Mouse (Mus musculus): Measurements from ENCODE around the gene Dguok. TPM values are rescaled to one million over a fixed set of nuclear protein-coding genes. Genes with fewer than 3 reads are reported as not detected.

Gene Dguok
- total RNA-seq, 4 experiments from 2014 or later = 46.1 to 62.6 (median 54.7) TPM

- DNase-seq = no peak
Measured at GRCm38 (mm10) chr6:83455328-83456130, 51.2 kb downstream of the Dguok start.

- DNase-seq = no peak
Measured at GRCm38 (mm10) chr6:83453706-83454105, 53.1 kb downstream of the Dguok start.

- no peak for DNase-seq
Measured at GRCm38 (mm10) chr6:83450451-83451303, 56.1 kb downstream of the Dguok start.

GRCm38 (mm10) chr6:83449440-83449839 is 57.3 kb downstream of the Dguok start:
- no peak for DNase-seq

- DNase-seq = no peak
Measured at GRCm38 (mm10) chr6:83448911-83449310, 57.9 kb downstream of the Dguok start.

- DNase-seq = no peak
Measured at GRCm38 (mm10) chr6:83447031-83447430, 59.7 kb downstream of the Dguok start.

GRCm38 (mm10) chr6:83445796-83446195 is 61.0 kb downstream of the Dguok start:
- DNase-seq = no peak

GRCm38 (mm10) chr6:83443441-83444340 is 63.1 kb downstream of the Dguok start:
- DNase-seq = peak; percentile 72

- peak; percentile 47 for DNase-seq
Measured at GRCm38 (mm10) chr6:83442639-83443038, 64.1 kb downstream of the Dguok start.

- DNase-seq = peak; percentile 88
Measured at GRCm38 (mm10) chr6:83441259-83442061, 65.3 kb downstream of the Dguok start.

GRCm38 (mm10) chr6:83440510-83441258 is 66.1 kb downstream of the Dguok start:
- peak; percentile 49 for DNase-seq

- no peak for DNase-seq
Measured at GRCm38 (mm10) chr6:83440197-83440509, 66.6 kb downstream of the Dguok start.

- no peak for DNase-seq
Measured at GRCm38 (mm10) chr6:83439781-83440180, 67.0 kb downstream of the Dguok start.

- no peak for DNase-seq
Measured at GRCm38 (mm10) chr6:83439119-83439767, 67.5 kb downstream of the Dguok start.

GRCm38 (mm10) chr6:83438584-83438983 is 68.2 kb downstream of the Dguok start:
- DNase-seq = no peak

GRCm38 (mm10) chr6:83437802-83438201 is 69.0 kb downstream of the Dguok start:
- DNase-seq = no peak

GRCm38 (mm10) chr6:83437225-83437624 is 69.5 kb downstream of the Dguok start:
- DNase-seq = no peak

GRCm38 (mm10) chr6:83436547-83436946 is 70.2 kb downstream of the Dguok start:
- no peak for DNase-seq

GRCm38 (mm10) chr6:83435174-83435573 is 71.6 kb downstream of the Dguok start:
- peak; percentile 84 for DNase-seq

GRCm38 (mm10) chr6:83433546-83433945 is 73.2 kb downstream of the Dguok start:
- DNase-seq = no peak
